Mouse (Mus musculus) hematopoietic stem cell, adult 5-6 weeks (primary cell): Measurements from ENCODE around the gene Supt5. TPM values are rescaled to one million over a fixed set of nuclear protein-coding genes. Genes with fewer than 3 reads are reported as not detected.

ENCODE experiments used
- ATAC-seq, 2 experiments: fragments of 125-278 bp in 1 of 2; replicated peaks in 1 of 2; 2 replicates each; pipeline ENCODE4 v1.8.0; 2016 to 2017; ENCODE audit warnings: inconsistent platforms in 2 of 2, mild to moderate bottlenecking in 2 of 2, moderate number of reproducible peaks in 2 of 2, low read depth in 1 of 2, moderate TSS enrichment in 1 of 2; ENCODE audit not compliant: low FRiP score in 2 of 2, poor library complexity in 2 of 2, severe bottlenecking in 2 of 2, insufficient read depth in 1 of 2, low TSS enrichment in 1 of 2
- total RNA-seq: library from RNA; stranded (forward); fragments of 172-1452, 232-1000 nt; gene quantifications from 2 replicates; pipeline ENCODE4 v1.2.3, GENCODE M21; 2017

Gene Supt5
- total RNA-seq, 1 experiment from 2014 or later = 71.9 TPM

DNA sequence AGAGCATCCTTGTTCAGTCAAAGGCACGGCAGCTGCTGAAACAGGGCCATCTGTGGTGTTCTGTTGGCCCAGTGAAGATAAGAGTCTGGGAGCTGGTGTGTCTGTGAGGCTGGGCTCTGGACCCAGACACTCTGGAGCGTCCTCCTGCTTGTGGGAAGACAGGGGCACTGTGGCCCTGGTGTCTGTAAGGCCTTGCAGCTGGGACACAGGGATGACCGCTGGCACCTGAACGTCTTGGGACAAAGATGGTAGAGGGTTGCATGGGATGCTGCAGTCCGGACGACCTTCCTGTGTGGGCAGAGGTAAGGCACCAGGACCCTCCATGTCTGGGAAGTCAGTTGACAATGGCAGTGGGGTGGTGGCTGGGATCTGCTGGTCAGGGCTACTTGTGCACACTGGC lies 21.7 kb upstream of the Supt5 start:
- ATAC-seq = no peak

DNA sequence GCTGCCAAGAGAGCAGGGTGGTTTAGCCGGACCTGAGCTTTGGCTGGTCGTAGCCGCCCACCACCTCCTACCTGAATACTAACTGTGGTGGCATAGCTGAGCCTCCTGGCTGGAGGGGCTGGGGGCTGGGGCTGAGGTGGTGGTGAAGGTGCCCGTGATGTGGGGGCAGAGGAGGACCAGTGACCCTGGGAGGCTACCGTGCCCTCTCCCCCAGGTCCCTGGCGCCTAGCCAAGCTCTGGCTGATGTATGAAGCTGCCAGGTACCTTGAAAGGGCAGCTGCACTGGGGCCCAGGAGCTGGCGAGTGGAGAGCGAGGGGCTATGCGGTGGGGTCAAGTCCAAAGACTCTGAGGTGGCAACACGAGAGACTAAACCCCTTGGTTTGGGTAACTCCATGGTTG lies 21.3 kb upstream of the Supt5 start:
- no peak for ATAC-seq

- no peak for ATAC-seq
These were observed 19.9 kb upstream of the Supt5 start for GRCm38 (mm10) chr7:28358431-28358830.

GRCm38 (mm10) chr7:28357984-28358383 lies 19.4 kb upstream of the Supt5 start:
- ATAC-seq = no peak

- no peak for ATAC-seq
These were observed 18.4 kb upstream of the Supt5 start for GRCm38 (mm10) chr7:28356981-28357380.

DNA sequence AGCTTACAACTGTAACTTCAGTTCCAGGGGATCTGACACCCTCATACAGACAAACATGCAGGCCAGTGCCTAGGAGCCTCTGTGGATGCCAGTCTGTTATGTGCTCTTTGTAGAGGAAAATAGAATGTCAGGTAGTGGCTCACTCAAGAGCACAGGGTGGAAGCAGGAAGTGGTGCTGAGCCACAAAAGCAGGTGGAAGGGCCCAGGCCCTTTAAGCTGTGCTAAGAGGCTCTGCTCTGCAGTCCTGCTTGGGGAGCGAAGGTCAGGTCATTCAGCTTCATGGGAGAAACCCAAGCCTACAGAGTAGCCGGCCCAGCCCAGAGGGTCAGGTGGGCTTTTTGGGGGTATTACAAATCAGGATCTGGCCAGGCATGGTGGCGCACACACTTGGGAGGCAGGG lies 16.7 kb upstream of the Supt5 start:
- peak in 1 of 2 experiments; percentile 24; a peak in 1 of 4 replicates for ATAC-seq

DNA sequence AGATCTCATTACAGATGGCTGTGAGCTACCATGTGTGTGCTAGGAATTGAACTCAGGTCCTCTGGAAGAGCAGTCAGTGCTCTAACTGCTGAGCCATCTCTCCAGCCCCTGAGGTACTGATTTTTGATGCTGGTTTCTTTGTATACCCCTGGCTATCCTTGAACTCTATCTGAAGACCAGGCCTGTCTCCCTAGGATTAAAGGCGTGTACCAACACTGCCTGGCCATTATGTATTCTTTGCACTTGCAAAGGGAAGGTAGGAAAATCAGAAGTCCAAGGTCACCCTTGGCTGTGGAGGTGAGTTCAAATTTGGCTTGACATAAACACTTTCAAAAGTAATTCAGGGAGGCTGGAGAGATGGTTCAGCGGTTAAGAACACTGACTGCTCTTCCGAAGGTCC lies 16.1 kb upstream of the Supt5 start:
- no peak for ATAC-seq

DNA sequence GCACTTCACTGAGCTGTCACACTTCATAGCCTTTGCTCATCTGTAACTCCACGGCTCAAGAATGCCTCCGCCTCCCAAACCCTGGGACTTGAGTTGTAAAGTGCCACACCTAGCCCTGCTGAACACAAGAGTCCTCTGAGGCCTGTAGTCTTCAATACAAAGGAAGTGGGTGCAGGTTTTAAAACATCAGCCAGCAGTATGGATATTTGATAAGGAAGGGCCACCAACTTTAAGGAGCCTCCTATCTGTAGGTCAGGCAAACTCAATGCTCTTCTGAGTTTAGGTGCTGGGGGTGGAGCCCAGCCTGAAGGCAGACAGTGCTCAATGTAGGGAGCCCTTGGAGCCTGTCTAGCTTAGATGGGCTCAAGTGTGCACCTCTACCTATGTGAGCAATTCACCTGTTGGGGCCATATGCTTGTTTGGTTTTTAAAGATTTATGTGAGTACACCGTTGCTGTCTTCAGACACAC lies 15.6 kb upstream of the Supt5 start:
- ATAC-seq = no peak

- ATAC-seq = no peak
These were observed 14.7 kb upstream of the Supt5 start for GRCm38 (mm10) chr7:28353267-28353666.

DNA sequence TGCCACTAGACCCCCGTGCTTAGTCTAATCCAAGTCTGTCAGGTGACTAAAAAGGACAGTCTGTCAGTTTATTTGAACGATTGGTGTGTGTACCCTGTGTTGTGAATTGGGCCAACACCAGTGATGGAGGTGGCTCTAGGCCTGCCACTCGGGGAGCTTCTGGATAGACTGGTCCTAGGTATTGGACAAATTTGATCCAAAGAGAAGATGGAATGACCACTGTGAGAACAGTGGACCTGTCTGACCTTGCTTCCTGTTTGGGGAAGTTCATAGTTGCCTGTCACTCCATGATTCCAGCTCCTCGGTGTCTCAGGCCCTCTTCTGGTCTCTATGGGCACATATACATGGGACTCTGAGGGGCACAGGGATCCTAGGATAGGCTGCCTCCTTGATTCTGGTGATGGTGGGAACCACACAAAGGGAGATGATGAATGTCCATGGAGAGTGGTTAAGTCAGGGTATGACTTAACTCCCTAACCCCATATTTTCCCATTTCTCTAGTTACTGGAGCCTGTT lies 13.2 kb upstream of the Supt5 start:
- ATAC-seq = no peak

DNA sequence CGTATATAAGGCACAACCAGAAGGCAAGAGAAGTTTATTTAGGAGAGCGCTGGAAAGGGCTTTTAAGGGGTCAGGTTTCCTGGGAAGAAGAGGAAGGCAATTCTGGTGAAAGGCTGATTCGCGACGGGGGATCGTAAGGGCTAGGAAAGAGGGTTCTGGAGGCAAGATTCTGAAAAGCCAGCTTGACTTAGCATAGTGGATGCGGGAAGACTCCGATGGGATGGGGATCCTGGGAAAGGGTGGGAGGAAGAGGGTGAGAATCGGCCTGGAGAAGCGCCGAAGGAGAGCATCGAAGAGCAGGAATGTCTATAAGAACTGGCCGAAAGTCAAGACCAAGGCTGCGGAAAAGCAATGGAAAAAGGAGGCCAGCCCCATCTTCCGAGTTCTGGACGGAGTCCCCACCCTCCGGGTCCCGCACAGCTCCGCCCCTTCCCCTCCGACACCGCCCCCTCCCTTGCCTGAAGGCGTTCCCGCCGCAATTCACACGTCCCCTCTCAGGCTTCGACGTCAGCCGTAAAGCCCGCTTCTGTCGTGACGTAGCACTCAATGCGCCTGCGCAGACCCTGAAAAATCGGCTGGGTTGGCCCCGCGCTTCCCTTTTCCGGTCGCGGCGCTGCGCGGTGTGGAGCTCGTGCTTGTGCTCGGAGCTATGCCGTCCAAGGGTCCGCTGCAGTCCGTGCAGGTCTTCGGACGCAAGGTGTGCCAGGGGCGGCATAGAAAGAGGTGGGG lies 11.8 kb upstream of the Supt5 start, which contains the start of gene Rps16:
Gene Rps16 (plus strand): TSS at position 498 of the 729 bp plus-strand sequence.
- peak; percentile 94 for ATAC-seq

GRCm38 (mm10) chr7:28348601-28349000 lies 10.1 kb upstream of the Supt5 start:
- no peak for ATAC-seq

DNA sequence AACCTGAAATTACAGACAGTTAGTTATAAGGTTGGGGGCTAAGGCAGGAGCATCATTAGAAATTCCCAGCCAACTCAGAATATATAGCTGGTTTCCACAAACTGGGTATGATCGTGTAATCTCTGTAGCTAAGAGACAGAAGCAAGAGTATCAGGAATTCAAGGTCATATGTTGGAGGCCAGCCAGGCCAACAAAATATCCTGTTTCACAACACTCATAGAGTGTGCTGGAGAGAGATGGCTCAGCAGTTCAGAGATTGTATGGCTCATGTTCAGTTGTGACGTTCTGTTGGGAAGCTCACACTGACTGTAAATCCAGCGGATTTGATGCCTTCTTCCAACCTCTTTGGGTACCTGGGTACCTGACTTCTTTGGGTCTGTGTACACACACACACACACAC lies 9.2 kb upstream of the Supt5 start:
- ATAC-seq = no peak

DNA sequence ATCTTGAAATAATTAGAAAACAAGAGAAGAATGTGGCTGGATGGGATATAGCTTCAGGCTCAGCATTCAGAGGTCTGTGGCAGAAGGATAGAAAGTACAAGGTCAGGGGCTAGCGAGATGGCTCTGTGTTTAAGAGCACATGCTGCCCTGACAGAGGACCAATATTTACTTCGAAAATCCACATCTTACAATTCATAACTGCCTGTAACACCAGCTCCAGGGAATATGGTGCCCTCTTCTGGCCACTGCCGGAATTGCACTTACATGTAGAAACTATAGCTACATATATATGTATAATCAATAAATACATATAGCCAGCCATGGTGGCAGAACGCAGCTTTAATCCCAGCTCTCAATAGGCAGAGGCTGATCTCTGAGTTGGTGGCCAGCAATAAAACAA lies 6.1 kb upstream of the Supt5 start:
- ATAC-seq = peak; percentile 65 to 70

GRCm38 (mm10) chr7:28341381-28341780 lies 2.8 kb upstream of the Supt5 start:
- ATAC-seq = no peak

DNA sequence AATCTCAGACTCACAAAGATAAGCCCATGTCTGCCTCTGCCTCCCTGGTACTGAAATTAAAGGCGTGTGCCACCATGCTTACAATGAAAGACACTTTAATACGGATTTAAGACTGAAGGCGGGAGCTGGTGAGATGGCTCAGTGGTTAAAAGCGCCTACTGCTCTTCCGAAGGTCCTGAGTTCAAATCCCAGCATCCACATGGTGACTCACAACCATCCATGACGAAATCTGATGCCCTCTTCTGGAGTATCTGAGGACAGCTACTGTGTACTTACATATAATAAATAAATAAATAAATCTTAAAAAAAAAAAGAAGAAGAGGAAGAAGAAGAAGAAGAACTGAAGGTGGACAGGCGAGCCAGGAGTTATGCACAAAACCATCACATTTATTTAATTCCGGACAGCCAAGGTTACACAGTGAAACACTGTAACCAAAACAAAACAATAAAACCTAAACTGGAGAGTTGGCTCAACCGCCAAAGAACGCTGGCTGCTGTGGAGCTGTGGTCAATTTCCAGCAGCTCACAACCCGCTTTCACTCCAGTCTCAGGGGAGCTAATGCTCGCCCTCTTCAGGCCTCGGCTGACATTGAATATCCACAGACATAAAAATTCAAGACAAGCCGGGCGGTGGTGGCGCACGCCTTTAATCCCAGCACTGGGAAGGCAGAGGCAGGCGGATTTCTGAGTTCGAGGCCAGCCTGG lies 819 bp upstream of the Supt5 start:
- ATAC-seq = peak; percentile 73 to 76; a peak in 3 of 4 replicates

DNA sequence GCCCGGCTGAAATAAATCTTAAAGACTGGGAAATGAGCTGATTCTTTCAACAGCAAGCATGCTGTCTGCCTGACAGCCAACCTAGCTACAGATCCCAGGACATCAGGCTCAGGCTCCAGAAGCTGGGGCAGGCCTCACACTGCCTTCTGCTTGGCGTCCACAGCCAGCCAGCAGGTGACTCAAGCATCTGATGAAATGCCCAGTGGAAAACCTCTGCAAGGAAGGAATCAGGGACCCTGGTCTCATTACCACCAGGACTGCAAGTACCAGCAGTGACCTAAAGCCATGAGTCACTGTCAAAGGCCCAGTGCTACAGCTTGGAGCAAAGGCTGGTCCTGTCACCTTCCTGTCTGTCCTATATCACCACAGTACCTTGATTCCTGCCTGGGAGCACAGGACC lies 3.1 kb downstream of the Supt5 start:
- no peak for ATAC-seq

DNA sequence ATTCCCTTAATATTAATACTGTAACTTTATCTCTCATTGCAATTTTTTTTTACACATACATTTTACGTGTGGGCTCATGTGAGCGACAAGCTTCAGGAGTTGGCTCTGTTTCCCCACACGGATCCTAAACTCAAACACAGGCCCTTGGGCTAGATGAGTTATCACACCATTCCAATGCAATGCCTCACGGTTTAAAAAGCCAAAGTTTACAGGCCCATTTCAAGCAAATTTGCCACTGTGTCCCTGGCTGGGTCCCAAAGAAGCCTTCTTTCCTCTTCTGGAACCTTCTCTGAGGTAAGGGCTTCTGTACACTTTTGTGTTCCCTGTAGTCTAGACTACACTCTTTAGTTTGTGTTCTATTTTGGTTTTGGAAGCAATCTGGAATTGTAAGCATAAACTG lies 4.0 kb downstream of the Supt5 start:
- no peak for ATAC-seq
